Mouse (Mus musculus) midbrain, embryonic 16.5 days (tissue): ENCODE results near the gene Tcf7l2. TPM values are rescaled to one million over a fixed set of nuclear protein-coding genes. Genes with fewer than 3 reads are reported as not detected.

Source experiments
- ATAC-seq: fragments of 200-750 bp; cut with Nextera tagmentation; 2 replicates; pipeline ENCODE4 v1.8.0; 2017; ENCODE audit warnings: moderate TSS enrichment
- H3K27ac ChIP-seq: fragments of 300-500 bp; sonication (generic); 2 replicates; pipeline ENCODE4 v1.5.1; 2014; ENCODE audit warnings: mild to moderate bottlenecking, low read length, mixed read lengths
- H3K27me3 ChIP-seq: fragments of 300-500 bp; sonication (generic); 2 replicates; pipeline ENCODE4 v1.6.1; 2014; ENCODE audit warnings: low read depth, low read length, mixed read lengths; ENCODE audit not compliant: control insufficient read depth, insufficient read depth
- H3K36me3 ChIP-seq: fragments of 300-500 bp; sonication (generic); 2 replicates; pipeline ENCODE4 v1.6.1; 2014; ENCODE audit warnings: mild to moderate bottlenecking, low read length, moderate library complexity, mixed read lengths; ENCODE audit not compliant: control insufficient read depth, insufficient read depth
- H3K4me1 ChIP-seq: fragments of 300-500 bp; sonication (generic); 2 replicates; pipeline ENCODE4 v1.6.1; 2014; ENCODE audit warnings: mild to moderate bottlenecking, low read length, mixed read lengths; ENCODE audit not compliant: control insufficient read depth, insufficient read depth
- H3K4me2 ChIP-seq: fragments of 300-500 bp; sonication (generic); 2 replicates; pipeline ENCODE4 v1.6.1; 2014; ENCODE audit warnings: mild to moderate bottlenecking, low read length, mixed read lengths
- H3K4me3 ChIP-seq: fragments of 300-500 bp; sonication (generic); 2 replicates; pipeline ENCODE4 v1.5.1; 2014; ENCODE audit warnings: low read depth, mild to moderate bottlenecking, low read length, moderate library complexity, mixed read lengths
- H3K9ac ChIP-seq: fragments of 300-500 bp; sonication (generic); 2 replicates; pipeline ENCODE4 v1.6.1; 2014; ENCODE audit warnings: low read depth, low read length, mixed read lengths
- H3K9me3 ChIP-seq: fragments of 300-500 bp; sonication (generic); replicated peaks from 2 replicates; pipeline ENCODE4 v1.6.1; 2014; ENCODE audit warnings: mild to moderate bottlenecking, low read length, mixed read lengths; ENCODE audit not compliant: control insufficient read depth, poor library complexity, severe bottlenecking
- WGBS: fragments of 180-500 bp; shearing (Covaris S2); extraction: QIAGEN DNeasy Blood & Tissue Kit; methylation state at CpG from one replicate; pipeline ENCODE4 v1.1.7; 2014; 5-methylcytosine and 5-hydroxymethylcytosine counted together
- polyA plus RNA-seq: library from polyadenylated mRNA; unstranded; fragments of >200 nt; fragmentation: Nextera tagmentation; extraction: Ambion mirVana; gene quantifications from 2 replicates; pipeline ENCODE4 v1.2.1, GENCODE M21; 2015

Gene Tcf7l2
- polyA plus RNA-seq, 1 experiment from 2014 or later: 824 TPM

- H3K27me3 ChIP-seq: no peaks in the 10 kb centered on the region
- no peaks in the 10 kb centered on the region for H3K36me3 ChIP-seq
- peak; percentile 61; the same call in 1 of the 2 replicates for ATAC-seq
- WGBS: 16% methylated on average over 10 of the region's 10 CpGs
- H3K4me2 ChIP-seq: peak overlapping the region; percentile 65
- H3K9ac ChIP-seq: peak overlapping the region; percentile 30
- H3K27ac ChIP-seq: peak overlapping the region; percentile 87
- H3K4me3 ChIP-seq: peak overlapping the region; percentile 62
- peaks cover 5% of the 10 kb centered on the region for H3K4me1 ChIP-seq
- no peaks in the 10 kb centered on the region for H3K9me3 ChIP-seq
Observed at GRCm38 (mm10) chr19:55740753-55741438, 724 bp upstream of the Tcf7l2 start.

DNA sequence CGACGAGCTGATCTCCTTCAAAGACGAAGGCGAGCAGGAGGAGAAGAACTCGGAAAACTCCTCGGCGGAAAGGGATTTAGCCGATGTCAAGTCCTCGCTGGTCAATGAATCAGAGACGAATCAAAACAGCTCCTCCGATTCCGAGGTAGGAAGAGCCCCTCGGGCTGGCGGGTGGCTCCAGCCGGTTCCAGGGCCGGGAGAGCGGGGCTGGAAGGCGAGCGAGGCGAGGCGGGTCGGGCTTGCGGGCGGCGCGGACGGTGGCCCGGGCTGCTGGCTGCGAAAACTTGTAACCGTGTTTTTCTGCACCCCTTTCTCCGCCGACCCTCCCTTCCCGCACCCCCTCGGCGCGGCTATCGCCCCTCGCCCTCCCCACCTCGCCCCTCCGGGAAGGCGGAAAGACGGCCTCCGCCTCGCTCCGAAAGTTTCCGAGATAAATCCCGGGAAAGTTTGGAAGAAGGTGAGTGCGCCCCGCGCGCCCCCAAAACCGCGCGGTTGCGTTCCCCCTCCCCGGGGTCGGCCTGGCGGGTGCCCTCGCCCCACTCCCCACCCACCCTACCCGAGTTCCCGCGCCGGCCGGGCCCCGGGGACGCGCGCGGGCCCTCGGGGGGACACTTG is 873 bp downstream of the Tcf7l2 start:
- Histone ChIP-seq H3K27me3 (no peaks in the 10 kb centered on the region), H3K9ac (peak overlapping the region; percentile 93), H3K27ac (peak overlapping the region; percentile 98), H3K4me2 (peak overlapping the region; percentile 65), H3K9me3 (no peaks in the 10 kb centered on the region), H3K4me3 (peak overlapping the region; percentile 62), H3K4me1 (peaks cover 6% of the 10 kb centered on the region), H3K36me3 (no peaks in the 10 kb centered on the region)
- ATAC-seq: no peak
- under 1% methylated on average over 65 of the region's 70 CpGs for whole genome bisulfite sequencing

- peak overlapping the region; percentile 93 for H3K9ac ChIP-seq
- peak overlapping the region; percentile 98 for H3K27ac ChIP-seq
- peak overlapping the region; percentile 65 for H3K4me2 ChIP-seq
- no peaks in the 10 kb centered on the region for H3K27me3 ChIP-seq
- ATAC-seq: no peak; the same call in 1 of the 2 replicates
- WGBS: 0% methylated on average over 12 of the region's 38 CpGs
- H3K4me1 ChIP-seq: peaks cover 11% of the 10 kb centered on the region
- no peaks in the 10 kb centered on the region for H3K36me3 ChIP-seq
- peak overlapping the region; percentile 62 for H3K4me3 ChIP-seq
- no peaks in the 10 kb centered on the region for H3K9me3 ChIP-seq
Observed at GRCm38 (mm10) chr19:55743001-55743556, 1.5 kb downstream of the Tcf7l2 start.

DNA sequence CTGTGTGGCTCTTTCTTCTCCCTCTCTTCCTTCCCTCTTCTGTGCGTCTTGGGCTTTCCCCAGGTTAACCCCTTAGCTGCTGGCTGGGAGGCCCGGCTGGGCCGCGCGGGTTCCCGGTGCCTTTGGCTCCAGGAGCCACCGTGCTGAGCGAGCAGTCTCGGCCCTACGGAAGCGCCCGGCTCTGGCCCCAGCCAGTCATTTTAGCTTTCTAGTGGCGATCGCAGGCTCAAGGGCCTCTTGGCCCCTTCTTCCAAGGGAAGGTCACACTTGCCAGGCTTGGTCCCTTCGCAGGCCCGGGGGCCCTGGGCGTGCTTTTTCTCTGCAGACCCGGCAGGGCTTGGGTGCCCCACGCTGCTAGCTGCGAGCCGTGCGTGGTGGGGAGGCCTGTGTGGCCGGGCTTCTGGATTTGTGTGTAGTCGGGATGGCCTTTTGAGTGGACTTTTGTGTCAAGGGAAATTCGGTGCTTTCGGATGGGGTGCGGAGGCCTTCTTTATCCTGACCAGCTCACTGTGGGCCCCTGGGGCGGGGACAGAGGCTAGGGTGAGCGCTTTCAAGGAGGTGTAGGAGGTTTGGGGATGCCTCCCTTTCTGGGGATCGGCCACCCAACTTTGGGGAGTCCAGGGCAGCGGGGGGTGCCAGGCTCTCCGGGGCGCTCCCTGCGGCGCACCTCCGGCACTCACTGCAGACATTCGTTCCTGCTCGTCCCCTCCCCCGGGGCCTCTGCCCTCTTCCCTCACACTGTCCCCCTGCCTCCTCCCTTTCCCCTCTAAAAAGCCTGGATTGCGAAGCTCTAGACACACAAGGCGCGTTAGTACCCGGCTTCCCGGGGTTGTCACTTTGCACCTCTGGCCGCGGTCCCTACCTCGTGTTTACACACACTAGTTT is 2.2 kb downstream of the Tcf7l2 start:
- ATAC-seq: peak; percentile 39
- Histone ChIP-seq H3K9ac (peak overlapping the region; percentile 93), H3K4me3 (peak overlapping the region; percentile 62), H3K9me3 (no peaks in the 10 kb centered on the region), H3K36me3 (no peaks in the 10 kb centered on the region), H3K27ac (peak overlapping the region; percentile 98), H3K4me1 (peaks cover 16% of the 10 kb centered on the region), H3K27me3 (no peaks in the 10 kb centered on the region), H3K4me2 (peak overlapping the region; percentile 65)
- 1% methylated on average over 47 of the region's 47 CpGs for WGBS

GRCm38 (mm10) chr19:55744576-55745191 is 3.1 kb downstream of the Tcf7l2 start:
- ATAC-seq: no peak
- H3K4me3 ChIP-seq: peak overlapping the region; percentile 62
- peak overlapping the region; percentile 93 for H3K9ac ChIP-seq
- H3K4me1 ChIP-seq: peaks cover 20% of the 10 kb centered on the region
- WGBS: 1% methylated on average over 21 of the region's 21 CpGs
- no peaks in the 10 kb centered on the region for H3K9me3 ChIP-seq
- peak overlapping the region; percentile 98 for H3K27ac ChIP-seq
- H3K36me3 ChIP-seq: no peaks in the 10 kb centered on the region
- H3K27me3 ChIP-seq: no peaks in the 10 kb centered on the region
- peak overlapping the region; percentile 65 for H3K4me2 ChIP-seq

DNA sequence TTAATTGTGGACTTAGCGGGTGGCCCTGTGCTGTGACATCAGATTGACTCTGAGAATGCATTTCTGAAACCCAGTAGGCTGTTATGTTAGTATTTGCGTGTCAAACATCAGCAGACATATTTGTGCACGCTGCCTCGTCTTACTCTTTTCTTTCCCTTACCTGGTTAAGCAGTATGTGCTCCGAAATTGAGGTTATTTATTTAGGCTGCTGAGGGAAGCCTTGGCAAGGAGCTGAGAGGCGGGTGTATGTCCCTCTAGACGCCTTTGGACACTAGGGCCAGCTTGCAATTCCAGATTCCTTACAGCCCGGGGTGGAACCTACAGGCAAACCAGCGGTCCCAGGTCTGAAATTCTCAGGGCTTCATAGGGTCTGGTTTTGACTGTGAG is 3.6 kb downstream of the Tcf7l2 start:
- H3K4me2 ChIP-seq: peak overlapping the region; percentile 65
- peak overlapping the region; percentile 98 for H3K27ac ChIP-seq
- H3K4me3 ChIP-seq: peak overlapping the region; percentile 62
- H3K9me3 ChIP-seq: no peaks in the 10 kb centered on the region
- peak overlapping the region; percentile 93 for H3K9ac ChIP-seq
- ATAC-seq: no peak
- no peaks in the 10 kb centered on the region for H3K36me3 ChIP-seq
- H3K4me1 ChIP-seq: peaks cover 23% of the 10 kb centered on the region
- no peaks in the 10 kb centered on the region for H3K27me3 ChIP-seq
- 9% methylated on average over 9 of the region's 9 CpGs for WGBS

GRCm38 (mm10) chr19:55746241-55746640 is 4.6 kb downstream of the Tcf7l2 start:
- peaks cover 28% of the 10 kb centered on the region for H3K4me1 ChIP-seq
- no peak for ATAC-seq
- 12% methylated on average over 5 of the region's 5 CpGs for WGBS
- H3K36me3 ChIP-seq: no peaks in the 10 kb centered on the region
- no peaks in the 10 kb centered on the region for H3K27me3 ChIP-seq
- peak overlapping the region; percentile 62 for H3K9ac ChIP-seq
- H3K4me3 ChIP-seq: peak overlapping the region; percentile 29
- peak overlapping the region; percentile 84 for H3K27ac ChIP-seq
- peak overlapping the region; percentile 59 for H3K4me2 ChIP-seq
- H3K9me3 ChIP-seq: no peaks in the 10 kb centered on the region

- Histone ChIP-seq H3K36me3 (no peaks in the 10 kb centered on the region), H3K9me3 (no peaks in the 10 kb centered on the region), H3K27ac (peak overlapping the region; percentile 84), H3K4me1 (peaks cover 37% of the 10 kb centered on the region), H3K9ac (peak overlapping the region; percentile 62), H3K27me3 (no peaks in the 10 kb centered on the region), H3K4me3 (peak overlapping the region; percentile 29), H3K4me2 (peak overlapping the region; percentile 59)
- no peak for ATAC-seq
- 20% methylated on average over 13 of the region's 13 CpGs for WGBS
Observed at GRCm38 (mm10) chr19:55747237-55747925, 5.8 kb downstream of the Tcf7l2 start.
